Mouse (Mus musculus) ovary, postnatal 14 days (tissue): Measurements from ENCODE around the gene Ablim1.

Experiments
- DNase-seq: peaks from one replicate; pipeline ENCODE4 v3.0.0; 2022; ENCODE audit warnings: low spot score

Gene Ablim1

DNA sequence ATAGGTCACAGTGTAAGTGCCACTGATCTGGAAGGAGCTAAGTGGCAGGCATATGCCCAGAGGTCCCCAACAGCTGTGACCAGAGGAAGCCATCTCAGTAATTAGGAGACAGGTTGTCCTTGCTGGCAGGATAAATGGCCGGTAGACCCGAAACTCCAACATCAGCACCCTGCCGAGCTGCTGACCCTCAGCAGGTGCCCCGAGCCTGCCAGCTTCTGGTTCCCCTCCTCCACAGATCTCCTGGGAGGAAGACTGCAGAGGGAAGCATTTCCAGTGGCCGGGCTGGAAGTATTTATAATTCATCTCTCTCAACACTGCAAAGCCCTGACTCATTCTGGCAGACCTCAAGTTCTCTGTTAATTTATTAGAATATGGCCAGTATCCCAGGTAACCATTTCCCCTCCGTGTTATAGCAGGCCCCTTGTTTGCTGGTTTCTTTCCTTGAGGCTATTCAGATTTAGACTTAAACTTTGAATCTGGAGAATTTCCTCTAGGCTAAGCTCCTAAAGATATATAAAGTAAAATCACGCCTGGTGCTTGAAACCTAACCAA, 93.0 kb downstream of the Ablim1 start:
- no peak for DNase-seq

DNA sequence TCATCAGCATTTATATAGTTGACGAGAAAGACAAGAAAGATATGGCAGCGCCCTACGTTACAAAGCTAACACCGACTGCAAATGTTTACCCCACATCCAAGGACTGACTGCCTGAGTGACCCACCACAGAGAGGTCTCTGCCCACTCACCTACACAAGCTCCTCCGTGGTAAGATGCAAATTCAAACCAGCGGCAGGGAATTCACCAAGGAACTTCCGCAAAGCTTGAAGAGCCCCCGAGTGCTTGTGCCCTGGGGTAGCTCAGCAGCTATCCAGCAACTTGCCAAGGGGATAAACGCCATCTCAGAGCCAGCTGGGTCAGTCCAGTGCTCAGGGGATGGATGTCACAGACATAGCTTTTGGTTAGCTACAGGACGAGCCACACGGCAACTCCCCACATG, 95.0 kb downstream of the Ablim1 start:
- DNase-seq = no peak

DNA sequence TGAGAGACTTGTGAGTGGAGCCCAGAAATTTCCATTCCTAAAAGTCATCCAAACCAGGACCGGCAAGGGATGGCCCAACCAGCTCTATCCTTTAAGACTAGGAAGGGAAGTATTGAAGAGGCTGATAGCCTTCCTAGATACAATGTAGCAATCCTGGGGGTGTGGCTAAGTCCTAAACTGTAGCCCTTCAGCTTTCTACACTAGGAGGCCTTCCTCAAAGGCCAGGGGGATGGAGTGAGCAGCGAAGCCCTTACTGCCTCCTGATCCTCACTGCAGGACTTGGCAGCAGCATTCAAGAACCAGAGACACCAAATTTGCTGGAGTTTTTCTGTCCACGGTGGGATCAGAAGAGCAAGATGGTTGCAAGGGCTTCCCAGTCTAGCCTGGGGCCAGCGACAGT, 97.6 kb downstream of the Ablim1 start:
- no peak for DNase-seq

DNA sequence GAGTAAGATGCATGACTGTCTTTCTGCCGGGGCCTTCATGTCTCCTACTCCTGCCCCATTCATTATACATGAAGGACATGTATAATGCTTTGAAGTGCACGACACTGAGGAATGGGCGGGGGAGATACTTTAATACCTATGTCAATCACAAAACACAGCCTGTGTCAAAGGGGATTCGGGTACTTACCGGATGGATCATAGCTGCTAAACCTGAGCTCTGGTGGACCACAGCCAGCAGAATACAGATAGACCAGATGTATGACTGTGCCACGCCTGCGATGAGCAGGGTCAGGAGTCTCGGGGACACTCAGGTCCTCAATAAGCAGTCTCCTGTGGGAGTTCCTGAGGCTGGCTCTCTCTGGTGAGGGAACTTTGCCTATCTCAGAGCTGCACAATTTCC, 99.2 kb downstream of the Ablim1 start:
- DNase-seq = no peak

DNA sequence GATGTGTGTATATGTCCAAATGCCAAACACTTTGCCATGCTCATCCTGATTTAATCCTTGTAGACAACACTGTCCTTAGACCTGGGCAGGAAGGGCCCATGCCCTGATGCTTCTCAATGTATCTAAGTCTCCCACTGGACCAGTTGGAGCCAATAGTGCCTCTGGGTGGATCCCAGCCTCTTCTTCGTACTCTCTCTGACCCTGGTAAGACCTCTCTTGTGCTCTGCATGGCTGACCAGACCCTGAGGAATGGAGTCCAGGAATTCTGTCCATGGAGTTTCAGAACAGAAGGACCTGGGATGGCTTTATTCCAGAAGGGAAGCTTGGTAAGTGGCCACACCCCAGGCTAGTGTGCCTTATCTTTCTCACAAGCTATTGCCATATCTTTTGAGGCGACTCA, 102.3 kb downstream of the Ablim1 start:
- no peak for DNase-seq

DNA sequence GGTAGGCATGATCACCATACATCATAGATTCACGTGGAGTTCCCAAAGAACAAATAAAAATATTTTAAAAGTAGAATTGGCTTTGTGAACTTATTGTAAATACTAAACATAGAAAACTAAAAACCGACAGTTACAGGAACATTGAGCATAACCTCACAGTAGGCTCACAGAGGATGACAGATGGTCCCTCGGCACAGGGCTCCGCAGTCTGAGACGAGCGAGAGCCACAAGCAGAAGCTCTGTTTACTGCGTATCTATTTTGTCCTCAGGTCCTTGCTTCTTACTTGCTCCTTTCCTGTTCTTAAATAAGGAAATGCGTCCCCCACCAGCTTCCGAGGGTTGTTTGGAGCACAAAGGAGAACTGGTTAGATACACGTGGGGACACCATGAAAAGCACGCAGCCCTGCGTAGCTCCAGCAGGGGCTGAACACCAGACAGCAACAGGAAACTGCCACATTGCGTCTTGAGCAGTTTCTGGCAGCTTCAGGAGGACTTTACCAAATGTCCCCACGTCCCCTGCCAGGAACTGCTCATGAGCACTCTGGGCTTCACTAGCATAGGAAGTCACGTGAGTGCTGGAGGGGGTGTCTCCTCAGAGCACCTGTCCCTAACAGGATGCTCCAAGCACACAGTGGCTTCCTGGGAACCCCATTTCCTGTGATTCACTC, 103.1 kb downstream of the Ablim1 start:
- DNase-seq = no peak

DNA sequence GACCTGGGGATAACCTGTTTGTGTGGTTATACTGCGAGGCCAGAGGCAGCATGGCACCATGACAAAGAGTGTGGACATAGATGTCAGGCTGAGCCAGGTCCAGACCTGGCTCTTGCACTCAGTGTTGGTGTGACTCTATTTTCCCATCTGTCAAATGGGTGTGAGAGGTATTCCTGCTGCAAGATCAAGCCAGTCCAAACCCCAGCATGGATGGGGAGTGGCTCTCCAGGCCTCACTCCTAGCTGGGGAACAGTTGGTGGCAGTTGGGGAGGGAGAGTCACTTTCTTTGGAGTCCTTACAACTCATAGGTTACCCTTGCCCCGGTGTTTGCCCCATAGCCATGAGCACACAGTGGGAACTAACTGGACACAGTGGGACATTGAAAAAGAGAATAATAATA, 103.8 kb downstream of the Ablim1 start:
- no peak for DNase-seq

DNA sequence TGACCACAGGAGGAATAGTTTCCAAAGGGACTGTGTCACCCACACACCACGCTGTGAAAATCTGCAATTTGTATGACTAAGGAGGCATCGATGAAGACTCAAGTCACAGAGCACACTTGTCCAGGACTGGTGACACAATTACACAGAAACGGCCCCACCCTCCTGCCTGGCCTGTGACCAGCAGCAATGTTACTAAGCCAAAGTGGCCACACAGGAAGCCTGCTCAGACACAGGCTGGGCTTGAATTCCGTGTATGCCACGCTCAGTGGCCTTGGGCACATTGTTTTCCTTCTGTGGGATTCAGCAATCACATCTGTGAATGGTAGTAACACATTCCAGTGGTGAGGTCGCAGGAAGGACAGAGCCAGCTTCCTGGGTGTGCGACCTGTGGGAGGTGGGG, 110.6 kb downstream of the Ablim1 start:
- peak; percentile 17 for DNase-seq

DNA sequence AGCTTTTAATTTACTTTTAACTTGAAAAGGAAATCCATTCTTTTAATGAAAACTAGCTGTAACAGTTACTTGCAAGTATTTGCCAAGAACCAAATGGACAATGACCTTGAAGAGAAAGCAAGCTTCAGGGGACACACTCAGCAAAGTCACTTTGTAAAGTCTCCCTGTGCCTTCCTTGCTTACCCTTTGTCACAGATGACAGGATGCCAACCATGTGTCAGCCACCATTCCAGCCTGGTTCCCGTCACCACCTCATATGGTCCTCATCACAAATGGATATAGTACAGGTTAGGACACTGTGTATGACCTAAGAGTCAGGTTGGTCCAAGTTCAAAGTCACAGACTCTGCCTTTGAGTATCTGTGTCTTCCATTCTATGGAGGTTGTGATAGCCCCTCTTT, 112.2 kb downstream of the Ablim1 start:
- no peak for DNase-seq

DNA sequence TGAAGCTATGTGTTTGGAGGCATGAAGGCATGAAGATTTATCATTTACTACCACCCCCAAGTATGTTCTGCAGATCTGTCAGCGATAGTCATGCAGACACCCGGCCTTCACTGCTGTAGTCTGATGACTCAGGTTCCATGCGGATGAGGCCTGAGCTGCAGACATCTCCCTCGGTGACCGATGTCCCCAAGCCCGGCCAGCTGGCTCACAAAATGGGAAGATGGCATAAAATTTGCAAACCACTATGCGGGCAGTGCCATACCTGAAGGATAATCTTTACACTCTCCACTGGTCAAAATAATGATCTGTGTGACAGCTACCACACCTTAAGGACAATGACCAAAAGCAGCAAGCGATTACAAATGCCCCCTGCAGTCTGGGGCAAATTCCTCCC, 113.6 kb downstream of the Ablim1 start:
- no peak for DNase-seq

DNA sequence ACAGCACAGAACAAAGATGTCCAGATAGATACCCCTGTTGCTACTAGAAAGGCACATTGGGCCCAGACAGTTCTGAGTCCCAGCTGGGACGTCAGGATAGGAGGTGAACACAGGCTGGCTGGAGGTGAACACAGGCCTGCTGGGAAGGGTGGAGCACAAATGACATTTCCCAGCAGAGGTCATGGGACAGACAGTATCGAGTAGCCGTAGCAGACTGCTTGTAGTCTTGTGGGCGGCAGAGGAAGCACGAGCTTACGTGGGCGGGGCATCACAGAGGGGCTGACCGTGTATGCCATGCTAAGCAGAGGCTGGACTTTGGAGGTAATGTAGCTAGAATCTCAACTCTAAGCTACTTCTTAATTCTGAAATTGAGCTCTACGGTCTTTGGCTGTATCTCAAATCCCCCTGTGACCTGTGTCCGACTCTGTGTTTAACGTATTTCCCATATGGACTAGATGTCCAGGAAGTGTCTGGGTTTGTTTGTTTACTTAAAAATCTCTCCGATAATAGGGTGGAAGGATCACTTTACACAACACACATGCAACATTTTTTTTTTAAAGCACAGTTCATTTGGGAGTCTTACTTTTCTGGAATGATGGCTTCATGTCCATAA, 114.1 kb downstream of the Ablim1 start:
- DNase-seq = no peak

DNA sequence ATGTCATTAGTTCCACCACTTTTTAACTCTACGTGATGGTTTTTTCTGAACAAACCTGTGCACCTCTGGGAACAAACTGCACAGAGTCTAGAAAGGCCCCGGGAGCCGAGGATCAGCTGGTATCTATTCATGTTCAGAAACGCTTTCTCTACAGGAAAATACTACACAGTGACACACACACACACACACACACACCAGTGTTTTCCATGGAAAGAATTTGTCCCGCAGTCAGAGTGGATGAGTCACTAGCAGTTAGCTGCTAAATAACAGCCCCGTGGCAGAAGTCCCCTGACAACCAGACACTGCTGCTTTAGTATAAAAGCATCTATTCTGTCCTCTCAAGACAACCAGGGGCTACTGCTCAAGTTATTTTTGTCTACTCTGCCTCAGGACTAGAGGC, 115.4 kb downstream of the Ablim1 start:
- DNase-seq = no peak

DNA sequence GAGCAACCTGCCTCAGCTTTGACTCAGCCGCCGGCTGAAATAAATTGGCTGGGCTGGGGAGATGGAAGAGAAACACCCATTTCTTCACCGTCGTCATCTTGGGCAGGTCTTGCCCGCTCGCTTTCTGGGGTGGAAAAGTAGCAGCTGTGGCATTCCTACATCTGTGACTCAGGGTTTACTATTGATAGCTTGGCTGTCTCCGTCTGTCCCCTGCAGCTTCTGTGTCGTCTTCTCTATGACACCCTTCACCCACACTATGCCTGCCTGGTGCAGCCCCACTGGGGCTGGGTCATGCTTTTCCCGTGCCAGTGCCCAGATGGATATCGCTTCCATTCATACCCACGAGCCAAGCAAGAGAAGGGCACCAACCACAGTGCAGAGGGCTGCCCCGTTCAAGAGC, 116.2 kb downstream of the Ablim1 start:
- DNase-seq = no peak

DNA sequence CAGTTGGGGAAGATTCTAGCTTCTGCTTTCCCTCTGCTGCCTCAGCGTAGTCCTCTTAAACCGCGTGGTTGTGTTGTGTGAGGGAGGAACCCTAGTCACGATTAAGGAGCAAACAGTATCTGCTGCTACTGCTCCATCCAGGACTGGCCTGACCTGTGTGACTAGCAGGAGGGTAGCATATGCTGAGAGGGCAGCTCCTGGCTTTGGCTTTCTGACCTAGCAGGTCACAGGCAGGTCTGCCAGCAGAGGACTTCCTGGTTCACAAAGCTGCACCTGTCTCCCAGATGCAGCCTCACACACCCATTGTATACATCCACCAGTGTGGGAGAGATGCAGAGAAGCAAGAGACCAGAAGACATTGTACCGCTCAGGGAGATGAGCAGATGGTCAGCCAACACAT, 116.7 kb downstream of the Ablim1 start:
- no peak for DNase-seq

DNA sequence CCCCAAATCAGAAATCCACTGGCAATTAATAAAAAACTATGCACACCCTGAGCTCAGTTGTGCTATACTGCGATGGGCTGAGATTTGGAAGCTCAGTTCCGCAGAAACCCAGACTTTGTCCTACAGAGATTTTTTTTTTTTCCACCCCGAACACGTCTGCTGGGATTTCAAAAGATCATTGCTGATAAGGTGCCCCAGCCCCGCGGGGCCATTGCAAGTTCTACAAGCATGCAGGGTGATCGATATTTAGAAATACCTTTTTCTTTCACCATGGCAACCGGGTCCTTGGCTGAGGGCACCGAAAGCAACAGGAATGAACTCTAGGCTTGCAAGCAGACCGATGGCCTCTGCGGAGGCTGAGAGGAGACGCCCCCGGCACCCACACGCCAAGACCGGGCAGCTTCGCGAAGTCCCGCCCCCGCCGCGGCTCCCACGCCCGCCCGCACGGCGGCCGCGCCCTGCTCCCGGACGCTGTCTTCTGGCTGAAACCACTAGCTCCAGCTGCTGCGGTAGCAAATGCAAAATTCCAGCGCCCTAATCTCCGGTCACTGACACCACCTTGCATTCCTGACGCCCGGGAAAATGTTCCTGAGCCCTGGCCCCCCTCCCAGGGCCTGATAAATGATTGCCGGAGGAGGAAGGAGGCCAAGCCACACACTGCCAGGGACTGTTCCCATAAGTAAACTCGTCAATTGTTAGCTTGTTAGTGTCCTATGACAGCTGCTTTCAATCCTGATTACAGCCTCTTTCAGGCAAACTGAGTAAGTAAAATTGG, 117.5 kb downstream of the Ablim1 start:
- peak; percentile 57 for DNase-seq

DNA sequence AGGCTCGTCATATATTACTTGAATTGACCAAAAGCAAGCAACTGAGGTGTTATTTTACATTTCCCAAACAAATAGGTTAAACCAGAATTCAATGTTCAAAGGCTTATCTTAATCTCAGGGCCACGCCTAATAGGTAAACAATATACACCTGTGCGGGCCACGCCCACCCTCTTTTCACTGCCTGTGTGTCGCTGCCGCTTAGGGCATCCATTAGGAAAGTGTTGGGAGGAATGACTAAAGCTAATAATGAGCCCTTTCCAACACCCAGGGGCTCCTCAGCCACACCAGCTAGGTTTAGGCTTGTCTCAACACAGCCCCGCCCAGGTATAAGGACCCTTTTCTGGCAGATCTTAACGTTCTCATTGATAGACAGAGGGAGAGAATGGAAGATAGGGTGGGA, 118.1 kb downstream of the Ablim1 start:
- no peak for DNase-seq

DNA sequence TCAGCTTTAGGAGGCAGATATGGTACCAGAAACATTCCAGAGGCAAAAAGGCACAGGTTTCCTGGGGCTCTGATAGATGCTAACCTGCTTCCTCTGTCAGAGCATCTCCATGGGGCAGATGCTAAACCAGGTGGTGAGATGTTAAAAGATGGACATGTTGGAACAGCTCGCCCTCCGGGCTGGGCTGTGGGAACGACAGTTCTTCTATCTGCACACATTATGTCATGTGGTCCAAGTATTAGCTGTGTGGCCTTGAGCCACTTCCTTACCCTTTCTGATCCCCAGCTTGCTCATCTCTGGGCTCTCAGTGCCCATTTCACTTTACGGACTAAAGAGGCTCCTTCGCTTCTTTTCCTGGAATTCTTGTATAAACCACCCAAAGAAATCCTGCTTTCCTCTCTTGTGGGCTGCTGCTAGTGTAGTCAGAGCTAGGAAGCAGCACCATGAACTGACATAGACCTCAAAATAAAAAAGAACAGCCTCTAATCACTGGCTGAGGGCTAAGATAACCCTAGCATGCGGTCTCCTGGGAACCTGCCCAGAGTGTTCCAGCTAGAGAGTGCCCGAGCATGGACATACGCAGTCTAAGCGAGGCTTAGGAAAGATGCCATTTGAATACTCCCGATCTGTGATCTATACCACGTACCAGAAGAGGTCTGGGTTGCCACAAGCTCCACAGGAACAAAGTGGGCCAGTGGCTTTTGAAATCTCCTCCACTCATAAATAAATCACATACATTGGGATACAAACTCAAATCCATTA, 119.4 kb downstream of the Ablim1 start:
- no peak for DNase-seq

DNA sequence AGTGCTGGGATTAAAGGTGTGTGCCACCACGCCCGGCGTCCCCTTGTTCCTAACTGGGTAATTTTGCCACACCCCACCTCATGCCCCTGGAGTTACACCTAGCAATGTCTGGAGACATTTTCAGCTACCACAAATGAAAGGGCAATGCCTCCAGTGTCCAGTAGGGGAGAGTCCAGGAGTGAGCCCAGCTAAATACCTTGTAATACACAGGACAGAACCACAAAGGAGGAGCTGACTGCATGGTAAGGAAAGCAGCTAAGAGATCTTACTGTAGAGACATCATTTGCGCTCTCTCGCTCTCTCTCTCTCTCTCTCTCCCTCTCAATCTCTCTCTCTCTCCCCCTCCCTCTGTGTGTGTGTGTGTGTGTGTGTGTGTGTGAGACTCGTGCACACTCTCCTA, 120.8 kb downstream of the Ablim1 start:
- peak; percentile 20 for DNase-seq

DNA sequence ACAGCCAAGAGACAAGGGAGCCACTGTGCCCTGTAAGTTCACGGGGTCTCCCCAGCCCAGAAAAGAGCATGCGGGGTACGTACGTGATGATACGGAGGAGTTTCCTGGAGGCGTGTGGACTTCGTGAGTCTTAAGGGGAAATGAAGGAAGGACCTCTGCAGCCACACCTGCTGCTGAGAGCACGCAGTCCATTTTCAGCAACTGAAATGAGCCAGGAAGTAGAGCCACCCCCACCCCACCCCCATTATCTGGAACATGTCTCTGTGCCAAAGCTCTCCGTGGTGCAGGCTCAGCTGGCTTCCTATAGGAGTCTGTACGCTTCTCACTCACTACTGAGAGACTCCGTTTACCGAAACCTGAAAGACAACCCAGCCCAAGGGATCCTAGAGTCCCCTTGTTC, 121.3 kb downstream of the Ablim1 start:
- DNase-seq = no peak

DNA sequence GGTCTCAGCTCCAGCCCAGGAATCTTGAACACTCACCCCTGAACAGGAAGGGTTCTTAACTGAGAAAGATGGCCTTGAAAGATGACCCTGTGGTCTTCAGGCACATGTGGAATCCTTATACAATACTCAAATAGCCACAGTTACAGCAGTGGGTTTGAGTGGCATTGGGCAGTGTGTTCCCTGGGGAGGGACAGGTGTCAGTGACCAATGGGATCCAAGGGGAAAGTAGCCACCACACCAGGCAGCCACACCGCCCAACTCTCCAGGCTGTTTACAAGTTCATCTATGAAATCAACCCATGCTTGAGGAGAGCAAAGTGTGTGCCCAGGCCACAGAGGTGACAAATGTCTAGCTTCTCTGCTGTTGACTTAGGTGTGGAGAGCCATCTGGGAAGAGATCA, 123.6 kb downstream of the Ablim1 start:
- no peak for DNase-seq

DNA sequence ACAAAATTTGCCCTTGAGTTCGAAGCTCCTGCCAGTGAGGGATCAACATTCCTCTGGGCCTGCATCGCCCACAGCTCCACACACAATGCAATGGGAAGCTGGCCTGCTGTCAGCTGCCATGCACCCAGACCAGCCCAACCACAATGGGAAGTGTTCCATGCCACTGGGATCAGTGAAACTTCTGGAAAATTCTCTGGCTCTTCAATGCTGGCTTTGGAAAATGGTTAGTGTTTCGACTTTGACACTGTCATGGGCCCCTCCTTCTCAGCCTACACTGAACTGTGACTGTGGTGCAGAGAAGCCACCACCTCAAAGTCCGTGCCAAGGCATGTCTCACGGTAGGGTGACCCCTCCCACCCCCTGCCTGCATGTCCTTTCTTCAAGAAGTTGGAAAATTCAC, 125.3 kb downstream of the Ablim1 start:
- DNase-seq = no peak

DNA sequence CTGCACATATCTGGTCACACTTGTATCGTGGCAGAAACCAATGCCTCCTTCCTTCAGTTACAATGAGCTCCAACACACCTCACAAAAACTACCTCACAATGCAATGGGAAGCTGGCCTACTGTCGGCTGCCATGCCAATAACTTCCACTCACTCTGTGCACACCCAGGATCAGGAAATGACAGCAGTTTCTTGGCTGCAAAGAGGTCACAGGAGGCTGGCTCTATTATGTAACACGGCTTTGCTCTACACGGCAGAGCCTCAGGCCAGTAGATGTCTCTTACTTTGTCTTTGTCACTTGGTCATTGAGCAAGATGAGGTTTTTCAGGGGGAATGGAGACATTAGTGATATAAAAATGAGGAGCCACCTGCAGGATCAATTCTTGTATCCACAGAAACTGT, 126.2 kb downstream of the Ablim1 start:
- no peak for DNase-seq

DNA sequence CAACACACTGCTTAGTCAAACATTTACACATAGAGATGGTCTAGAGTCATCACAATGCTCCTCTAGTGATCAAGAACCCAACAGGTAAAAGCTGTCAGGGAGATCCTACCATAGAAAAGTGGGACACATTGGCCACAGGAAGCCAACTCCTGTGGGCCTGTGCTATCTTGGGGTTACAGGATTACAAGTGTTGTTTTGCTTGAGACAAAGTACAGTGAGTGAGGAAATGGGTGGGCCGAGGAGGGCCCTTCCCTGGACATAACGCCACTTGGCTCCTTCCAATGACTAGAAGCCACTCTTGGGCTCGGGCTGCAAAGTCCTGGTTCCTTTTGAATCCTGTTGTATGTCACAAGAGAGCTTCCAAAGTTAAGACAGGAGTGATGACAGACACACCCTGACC, 129.7 kb downstream of the Ablim1 start:
- DNase-seq = no peak
